Comparison of ENCODE assay signal across 9 mouse cellular contexts in genomic region chr1:134151655-134152412, GRCm38 (mm10). TPM values are rescaled to one million over a fixed set of nuclear protein-coding genes. Genes with fewer than 3 reads are reported as not detected.
A peak's percentile ranks its signal among the peaks of the same experiment; 100 is the strongest.
DNase-seq lines count a peak whose midpoint lies in the region; ATAC-seq and TF ChIP-seq lines count a peak whose summit lies in the region.
"Had no signal": no experiment of that assay in that cellular context is flagged by ENCODE, and none has a peak within 500 bp of the region (broad histone marks: within the 10 kb centered on the region; RNA-seq: fewer than 3 reads in every experiment).

No protein-coding gene starts in this region.

- no peaks in the 10 kb centered on the region for H3K27me3 ChIP-seq in heart, embryonic 14.5 days (ENCODE audit: control insufficient read depth, insufficient read depth, low read length)
- H3K27me3 ChIP-seq in kidney, postnatal 0 days (ENCODE audit: insufficient read depth, low read length): no peaks in the 10 kb centered on the region
- no peaks in the 10 kb centered on the region for H3K27me3 ChIP-seq in liver, adult 2 months (ENCODE audit: control insufficient read depth, insufficient read depth, low read length)
- H3K27me3 ChIP-seq in splenic B cell, adult 2 months (ENCODE audit: control insufficient read depth, insufficient read depth, low read length, poor library complexity, severe bottlenecking): no peaks in the 10 kb centered on the region

- DNase-seq in CD8-positive naive resting alpha-beta T cell, adult 2 months (ENCODE audit: low read depth in 2 of 2, low spot score in 2 of 2): peak; percentile 30 to 49
- DNase-seq in brain, embryonic 18.5 days (ENCODE audit: low read depth, low spot score): peak; percentile 69
- DNase-seq in fibroblast of lung, adult 2 months (ENCODE audit: low read depth): peak; percentile 72
- peak; percentile 93 for DNase-seq in kidney, postnatal 0 days (ENCODE audit: low spot score)
- peak; percentile 64 for DNase-seq in liver, adult 2 months (ENCODE audit: extremely low read depth, low read depth, low spot score)
- peak; percentile 44 to 61 for DNase-seq in natural killer cell, adult 2 months (ENCODE audit: low spot score in 2 of 2)
- DNase-seq in splenic B cell, adult 2 months (ENCODE audit: low read depth, low spot score): peak; percentile 84

- H3K79me2 ChIP-seq in liver, adult 2 months (ENCODE audit: control insufficient read depth, insufficient read depth, low read length): no peaks in the 10 kb centered on the region

- peak; percentile 56 for ATAC-seq in heart, embryonic 14.5 days (ENCODE audit: insufficient number of reproducible peaks, insufficient read depth, low FRiP score, low read depth)
- no peak; the same call in 1 of the 2 replicates for ATAC-seq in kidney, postnatal 0 days (replicated peaks; ENCODE audit: low FRiP score, low read depth)

- H3K9me3 ChIP-seq in heart, embryonic 14.5 days (ENCODE audit: control insufficient read depth, low read length): peaks cover 6% of the 10 kb centered on the region; the same call in 1 of the 2 replicates
- no peaks in the 10 kb centered on the region for H3K9me3 ChIP-seq in kidney, postnatal 0 days (replicated peaks; ENCODE audit: low read length)

- no peak overlapping the region for H3K27ac ChIP-seq in heart, embryonic 14.5 days (replicated peaks in 1 of 2; ENCODE audit: control insufficient read depth in 1 of 2, insufficient read depth in 1 of 2, low read depth in 2 of 2, low read length in 2 of 2)
- H3K27ac ChIP-seq in kidney, postnatal 0 days: no peak overlapping the region
- H3K27ac ChIP-seq in liver, adult 2 months (replicated peaks; ENCODE audit: insufficient read depth, low read depth, low read length): no peak overlapping the region

- no peak overlapping the region for H3K4me3 ChIP-seq in heart, embryonic 14.5 days (ENCODE audit: control insufficient read depth in 1 of 2, insufficient read depth in 1 of 2, low read depth in 1 of 2, low read length in 2 of 2)
- no peak overlapping the region for H3K4me3 ChIP-seq in kidney, postnatal 0 days (replicated peaks; ENCODE audit: low read depth, low read length)
- H3K4me3 ChIP-seq in liver, adult 2 months (ENCODE audit: insufficient read depth, low read depth, low read length): no peak overlapping the region
- H3K4me3 ChIP-seq: erythroblast, embryonic 14.5 days had no signal

- H3K4me1 ChIP-seq in heart, embryonic 14.5 days (ENCODE audit: control insufficient read depth in 2 of 2, insufficient read depth in 2 of 2, low read length in 2 of 2): peaks cover 6 to 7% of the 10 kb centered on the region in 2 experiments; a peak in 3 of 4 replicates
- peaks cover 3% of the 10 kb centered on the region; the same call in 1 of the 2 replicates for H3K4me1 ChIP-seq in kidney, postnatal 0 days (replicated peaks; ENCODE audit: insufficient read depth, low read length)
- no peaks in the 10 kb centered on the region for H3K4me1 ChIP-seq in liver, adult 2 months (ENCODE audit: control insufficient read depth, insufficient read depth, low read length)

- no peaks in the 10 kb centered on the region for H3K36me3 ChIP-seq in heart, embryonic 14.5 days (ENCODE audit: control insufficient read depth, insufficient read depth, low read length)
- no peaks in the 10 kb centered on the region for H3K36me3 ChIP-seq in kidney, postnatal 0 days (ENCODE audit: insufficient read depth, low read length)
- no peaks in the 10 kb centered on the region for H3K36me3 ChIP-seq in liver, adult 2 months (ENCODE audit: control insufficient read depth, insufficient read depth, low read length)
- no peaks in the 10 kb centered on the region for H3K36me3 ChIP-seq in splenic B cell, adult 2 months (ENCODE audit: control insufficient read depth, insufficient read depth, low read length, poor library complexity, severe bottlenecking)

- TF ChIP-seq POLR2A in liver, adult 2 months (IDR thresholded peaks at IDR 0.05; ENCODE audit: extremely low read depth, insufficient read depth, low read length): no peak

- H3K9ac ChIP-seq in heart, embryonic 14.5 days (ENCODE audit: low read length): no peak overlapping the region
- H3K9ac ChIP-seq in kidney, postnatal 0 days (ENCODE audit: low read depth, low read length): no peak overlapping the region
- H3K9ac ChIP-seq in liver, adult 2 months (ENCODE audit: low read depth, low read length): no peak overlapping the region

- WGBS in heart, embryonic 14.5 days: 29% methylated on average over 13 of the region's 13 CpGs
- WGBS in kidney, postnatal 0 days: 24% methylated on average over 13 of the region's 13 CpGs
- WGBS in liver, adult 2 months: 32% methylated on average over 13 of the region's 13 CpGs

- TF ChIP-seq CTCF in kidney, postnatal 0 days (IDR thresholded peaks at IDR 0.05; ENCODE audit: low read depth): peak; percentile 96
- peak; percentile 74 for TF ChIP-seq CTCF in liver, adult 2 months (IDR thresholded peaks at IDR 0.05; ENCODE audit: low read depth, low read length)

- no peak overlapping the region for H3K4me2 ChIP-seq in heart, embryonic 14.5 days (ENCODE audit: low read length)
- no peak overlapping the region for H3K4me2 ChIP-seq in kidney, postnatal 0 days (ENCODE audit: low read length)

RNA-seq across cellular contexts. Expression of gene Chil1, which starts 30.1 kb away (rescaled TPM):
- polyA plus RNA-seq in heart, embryonic 14.5 days (2014; fragmentation: Nextera tagmentation; extraction: Ambion mirVana): 0.66 and 1.5 TPM in 2 replicates
- polyA plus RNA-seq in kidney, postnatal 0 days (2015; fragmentation: Nextera tagmentation; extraction: Ambion mirVana): 2.1 and 2.4 TPM in 2 replicates
- 0.09 and 0.27 TPM in 2 replicates for total RNA-seq in liver, adult 2 months (2014; rRNA removed)
- 0.30 and 0.34 TPM in 2 replicates for polyA plus RNA-seq in liver, adult 2 months (2012; rRNA removed)
- polyA plus RNA-seq: erythroblast, embryonic 14.5 days had no signal

RNA-seq across cellular contexts. Expression of gene Chit1, which starts 40.8 kb away (rescaled TPM):
- 0.46 and 0.96 TPM in 2 replicates for polyA plus RNA-seq in heart, embryonic 14.5 days (2014; fragmentation: Nextera tagmentation; extraction: Ambion mirVana)
- polyA plus RNA-seq in kidney, postnatal 0 days (2015; fragmentation: Nextera tagmentation; extraction: Ambion mirVana): 0.41 and 0.58 TPM in 2 replicates
- not detected in 2 replicates for total RNA-seq in liver, adult 2 months (2014; rRNA removed)
- polyA plus RNA-seq in liver, adult 2 months (2012; rRNA removed): not detected in 2 replicates
- polyA plus RNA-seq: erythroblast, embryonic 14.5 days had no signal

RNA-seq across cellular contexts. Expression of gene Mybph, which starts 41.4 kb away (rescaled TPM):
- 0.12 and 0.27 TPM in 2 replicates for polyA plus RNA-seq in heart, embryonic 14.5 days (2014; fragmentation: Nextera tagmentation; extraction: Ambion mirVana)
- 0.13 TPM in 1 of 2 replicates, not detected in the other for polyA plus RNA-seq in kidney, postnatal 0 days (2015; fragmentation: Nextera tagmentation; extraction: Ambion mirVana)
- total RNA-seq in liver, adult 2 months (2014; rRNA removed): not detected in 2 replicates
- polyA plus RNA-seq in liver, adult 2 months (2012; rRNA removed): not detected in 2 replicates
- polyA plus RNA-seq: erythroblast, embryonic 14.5 days had no signal

Comparison
In these comparisons a context has a peak if more than half of its experiments do, and no peak if none do; other contexts are left out.
1. DNase-seq: peak in every context shown above with its lines; median percentile 93 in kidney, postnatal 0 days; 84 in splenic B cell, adult 2 months; 72 in fibroblast of lung, adult 2 months; 69 in brain, embryonic 18.5 days; 64 in liver, adult 2 months; 52 in natural killer cell, adult 2 months; 40 in CD8-positive naive resting alpha-beta T cell, adult 2 months.